Mouse (Mus musculus) forebrain, embryonic 15.5 days (tissue): ENCODE measurements around the gene Apbb2. TPM values are rescaled to one million over a fixed set of nuclear protein-coding genes. Genes with fewer than 3 reads are reported as not detected.

Source experiments
- ATAC-seq: fragments of 200-750 bp; cut with Nextera tagmentation; replicated peaks from 2 replicates; pipeline ENCODE4 v1.8.0; 2017; ENCODE audit warnings: mild to moderate bottlenecking, moderate TSS enrichment, moderate library complexity
- H3K27ac ChIP-seq: fragments of 300-500 bp; sonication (generic); replicated peaks from 2 replicates; pipeline ENCODE4 v1.5.1; 2015; ENCODE audit warnings: mild to moderate bottlenecking, inconsistent platforms
- H3K27me3 ChIP-seq: fragments of 300-500 bp; sonication (generic); 2 replicates; pipeline ENCODE4 v1.6.1; 2015; ENCODE audit warnings: inconsistent platforms
- H3K36me3 ChIP-seq: fragments of 300-500 bp; sonication (generic); 2 replicates; pipeline ENCODE4 v1.6.1; 2015; ENCODE audit warnings: mild to moderate bottlenecking, inconsistent platforms
- H3K4me1 ChIP-seq: fragments of 300-500 bp; sonication (generic); 2 replicates; pipeline ENCODE4 v1.6.1; 2015; ENCODE audit warnings: inconsistent platforms
- H3K4me2 ChIP-seq: fragments of 300-500 bp; sonication (generic); replicated peaks from 2 replicates; pipeline ENCODE4 v1.6.1; 2015; ENCODE audit warnings: mild to moderate bottlenecking, inconsistent platforms
- H3K4me3 ChIP-seq: fragments of 300-500 bp; sonication (generic); 2 replicates; pipeline ENCODE4 v1.5.1; 2015; ENCODE audit warnings: mild to moderate bottlenecking, inconsistent platforms
- H3K9ac ChIP-seq: fragments of 300-500 bp; sonication (generic); replicated peaks from 2 replicates; pipeline ENCODE4 v1.6.1; 2015; ENCODE audit warnings: mild to moderate bottlenecking, inconsistent platforms
- H3K9me3 ChIP-seq: fragments of 300-500 bp; sonication (generic); 2 replicates; pipeline ENCODE4 v1.6.1; 2016; ENCODE audit warnings: inconsistent platforms
- WGBS: fragments of 180-500 bp; shearing (Covaris S2); methylation state at CpG from one replicate; pipeline ENCODE4 v1.1.7; 2015; ENCODE audit warnings: mixed read lengths; 5-methylcytosine and 5-hydroxymethylcytosine counted together
- polyA plus RNA-seq: library from polyadenylated mRNA; unstranded; fragments of >200 nt; fragmentation: Nextera tagmentation; extraction: Ambion mirVana; gene quantifications from 2 replicates; pipeline ENCODE4 v1.2.1, GENCODE M21; 2015

Apbb2 gene
- polyA plus RNA-seq, 1 experiment from 2014 or later, result 85.8 TPM

DNA sequence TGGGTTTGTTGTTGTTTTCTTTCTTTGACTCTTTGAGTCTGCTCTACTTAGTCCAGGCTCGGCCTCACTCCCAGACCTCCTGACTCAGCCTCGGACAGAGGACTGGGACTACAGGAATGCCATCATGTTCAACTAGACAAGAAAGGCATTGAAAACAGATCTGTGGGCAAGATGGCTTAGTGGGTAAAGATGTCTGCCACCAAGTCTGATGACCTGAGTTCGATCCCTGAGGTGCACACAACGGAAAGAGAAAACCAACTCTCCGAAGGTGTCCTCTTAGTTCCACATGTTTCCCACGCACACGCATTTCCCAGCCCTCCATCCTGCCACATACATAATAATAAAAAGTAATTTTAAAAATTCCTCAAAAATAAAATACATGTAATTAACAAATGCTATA lies 106.1 kb downstream of the Apbb2 start:
- H3K9ac ChIP-seq, result no peak overlapping the region
- H3K4me2 ChIP-seq, result no peak overlapping the region
- no peaks in the 10 kb centered on the region for H3K9me3 ChIP-seq
- no peaks in the 10 kb centered on the region for H3K36me3 ChIP-seq
- 92% methylated on average over 7 of the region's 7 CpGs for WGBS
- ATAC-seq, result no peak
- no peak overlapping the region for H3K27ac ChIP-seq
- H3K4me3 ChIP-seq, result no peak overlapping the region
- H3K27me3 ChIP-seq, result no peaks in the 10 kb centered on the region
- H3K4me1 ChIP-seq, result no peaks in the 10 kb centered on the region

DNA sequence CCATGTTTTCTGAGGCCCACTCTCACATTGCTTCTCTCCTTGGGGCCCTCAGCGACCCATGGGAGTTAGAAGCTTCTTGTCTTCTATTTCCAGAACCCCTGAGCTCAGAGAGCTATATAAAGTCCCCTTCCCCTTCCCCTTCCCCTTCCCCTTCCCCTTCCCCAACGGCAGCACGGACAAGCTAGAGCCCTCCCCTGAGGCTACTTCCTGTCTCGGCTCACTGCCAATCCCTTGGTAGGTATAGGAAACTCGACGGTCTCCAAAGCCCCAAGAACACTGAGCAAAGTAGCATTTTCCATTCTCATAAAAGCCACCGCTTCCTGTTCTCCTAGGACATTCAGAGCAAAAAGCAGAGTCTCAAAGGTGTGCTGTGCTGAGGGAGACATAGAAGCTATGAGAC lies 107.9 kb downstream of the Apbb2 start:
- no peaks in the 10 kb centered on the region for H3K4me1 ChIP-seq
- no peak overlapping the region for H3K27ac ChIP-seq
- no peak for ATAC-seq
- H3K9me3 ChIP-seq, result no peaks in the 10 kb centered on the region
- H3K4me2 ChIP-seq, result no peak overlapping the region
- no peak overlapping the region for H3K4me3 ChIP-seq
- H3K27me3 ChIP-seq, result no peaks in the 10 kb centered on the region
- WGBS, result 95% methylated on average over 7 of the region's 7 CpGs
- no peaks in the 10 kb centered on the region for H3K36me3 ChIP-seq
- no peak overlapping the region for H3K9ac ChIP-seq

DNA sequence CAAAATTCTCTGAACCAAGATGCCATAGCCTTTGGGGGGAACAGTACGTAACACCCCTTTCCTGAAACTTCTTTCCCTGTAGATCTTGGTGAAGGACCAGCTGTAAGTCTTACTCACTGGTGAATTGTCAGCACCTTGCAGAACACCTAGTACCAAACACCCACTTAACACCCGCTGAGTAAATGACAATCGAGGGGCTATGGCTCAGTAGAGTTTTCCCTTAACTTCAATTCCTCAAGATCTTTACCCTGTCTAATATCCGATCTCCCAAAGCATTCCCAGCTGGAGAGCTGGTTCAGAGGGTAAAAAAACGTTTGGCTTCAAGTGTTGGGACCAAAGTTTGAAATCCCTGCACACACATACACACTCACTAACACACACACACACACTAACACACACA lies 109.4 kb downstream of the Apbb2 start:
- Histone ChIP-seq H3K4me3 (no peak overlapping the region), H3K9me3 (no peaks in the 10 kb centered on the region), H3K27me3 (no peaks in the 10 kb centered on the region), H3K27ac (no peak overlapping the region), H3K4me2 (no peak overlapping the region), H3K36me3 (no peaks in the 10 kb centered on the region), H3K9ac (no peak overlapping the region), H3K4me1 (no peaks in the 10 kb centered on the region)
- WGBS, result 89% methylated on average over 5 of the region's 5 CpGs
- ATAC-seq, result no peak

DNA sequence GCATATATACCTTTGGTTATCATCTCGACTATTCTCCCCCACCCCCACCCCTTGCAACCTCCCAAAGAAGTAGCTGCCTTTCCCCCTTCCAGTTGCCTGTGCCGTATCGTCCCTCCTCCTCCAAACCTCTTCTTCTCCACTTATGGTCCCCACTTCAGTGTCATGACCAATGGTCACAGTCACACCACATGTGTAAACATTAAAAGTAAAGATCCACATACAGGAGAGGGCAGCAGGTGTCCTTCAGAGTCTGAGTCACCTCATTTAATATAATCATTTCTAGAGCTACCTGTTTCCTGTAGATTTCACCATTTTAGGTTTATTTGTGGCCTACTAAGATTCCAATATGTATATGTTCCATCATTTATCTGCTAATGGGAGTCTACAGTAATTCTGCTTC lies 113.0 kb downstream of the Apbb2 start:
- Histone ChIP-seq H3K9me3 (no peaks in the 10 kb centered on the region), H3K27ac (no peak overlapping the region), H3K4me2 (no peak overlapping the region), H3K4me1 (no peaks in the 10 kb centered on the region), H3K36me3 (no peaks in the 10 kb centered on the region), H3K9ac (no peak overlapping the region), H3K27me3 (no peaks in the 10 kb centered on the region), H3K4me3 (no peak overlapping the region)
- no peak for ATAC-seq
- 88% methylated on average over 3 of the region's 3 CpGs for WGBS

DNA sequence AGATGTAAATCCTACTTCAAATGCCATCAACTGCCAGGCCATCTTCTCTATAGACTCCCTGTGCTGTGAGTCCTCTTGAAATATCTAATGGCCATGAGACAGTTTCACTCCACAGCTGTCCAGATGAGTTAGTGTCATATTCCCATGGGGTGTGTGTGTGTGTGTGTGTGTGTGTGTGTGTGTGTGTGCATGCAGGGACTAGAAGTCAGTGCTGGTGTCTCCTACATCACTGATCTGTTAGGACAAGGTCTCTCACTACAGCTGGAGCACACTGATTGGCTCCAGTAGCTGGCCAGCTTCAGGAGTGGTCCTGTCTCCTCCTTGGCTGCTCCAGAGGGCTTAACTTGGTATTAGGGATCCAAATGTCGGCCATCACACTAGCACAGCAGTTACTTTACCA lies 113.5 kb downstream of the Apbb2 start:
- WGBS, result 68% methylated on average over 1 of the region's 1 CpGs
- Histone ChIP-seq H3K4me1 (no peaks in the 10 kb centered on the region), H3K9ac (no peak overlapping the region), H3K9me3 (no peaks in the 10 kb centered on the region), H3K4me3 (no peak overlapping the region), H3K4me2 (no peak overlapping the region), H3K27ac (no peak overlapping the region), H3K27me3 (no peaks in the 10 kb centered on the region), H3K36me3 (no peaks in the 10 kb centered on the region)
- ATAC-seq, result no peak

DNA sequence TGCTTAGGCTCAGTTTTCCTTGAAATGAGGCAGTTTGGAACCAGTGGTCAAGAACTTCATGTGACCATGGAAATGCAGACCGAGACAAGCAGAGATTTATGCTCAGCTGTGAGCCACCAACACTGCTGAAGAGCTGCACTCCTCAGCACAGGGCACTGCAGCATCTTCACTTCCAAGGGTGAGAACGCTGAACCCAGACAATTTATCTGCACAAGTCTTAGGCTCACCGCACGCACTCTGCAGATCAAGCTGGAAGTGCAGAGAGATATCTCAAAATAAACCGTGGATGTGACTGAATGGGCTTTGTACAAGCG lies 114.2 kb downstream of the Apbb2 start:
- WGBS, result 75% methylated on average over 6 of the region's 6 CpGs
- H3K27ac ChIP-seq, result no peak overlapping the region
- no peak for ATAC-seq

DNA sequence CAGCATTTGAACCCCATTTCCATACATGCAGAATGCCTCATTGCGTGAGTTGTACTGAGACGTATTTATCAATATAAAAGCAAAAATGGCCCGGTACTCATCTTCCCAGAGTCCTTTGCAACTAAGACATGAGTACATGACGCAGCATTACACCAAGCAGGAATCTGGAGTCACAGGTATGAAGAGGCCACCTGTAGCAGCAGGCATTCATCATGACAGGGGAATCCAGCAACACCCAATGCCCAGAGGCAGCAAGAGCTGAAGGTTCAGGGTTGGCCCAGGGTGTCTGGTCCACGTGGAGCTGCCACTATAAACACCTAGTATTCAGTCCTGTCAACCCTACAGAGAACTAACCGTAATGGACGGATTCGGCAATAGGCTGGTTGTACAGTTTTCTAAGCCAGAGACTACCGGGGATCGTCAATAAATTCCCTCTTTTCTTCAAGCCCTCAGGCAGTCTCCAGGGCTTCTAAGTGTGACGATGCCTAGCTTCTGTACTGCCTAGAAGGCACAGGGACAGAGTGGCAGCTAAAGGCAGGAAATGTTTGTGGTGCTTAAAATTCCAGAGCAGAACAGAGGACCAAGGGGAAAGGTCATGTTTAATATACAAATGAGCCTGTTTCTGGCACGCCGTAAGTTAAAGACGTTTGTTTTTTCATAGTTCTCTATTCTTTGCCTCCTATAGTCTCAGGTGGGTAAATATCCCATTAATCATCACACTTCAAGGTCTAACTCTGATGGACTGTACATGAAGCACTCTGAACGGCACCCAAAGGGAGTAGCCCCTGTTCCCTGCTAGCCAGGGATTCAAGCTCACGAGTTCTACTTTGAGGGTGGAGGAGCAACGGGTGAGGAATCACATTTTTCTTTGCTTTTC lies 114.8 kb downstream of the Apbb2 start:
- no peak overlapping the region for H3K4me3 ChIP-seq
- H3K27ac ChIP-seq, result no peak overlapping the region
- no peak for ATAC-seq
- 75% methylated on average over 17 of the region's 17 CpGs for WGBS
- H3K4me1 ChIP-seq, result no peaks in the 10 kb centered on the region
- no peak overlapping the region for H3K4me2 ChIP-seq
- no peaks in the 10 kb centered on the region for H3K27me3 ChIP-seq
- H3K9me3 ChIP-seq, result no peaks in the 10 kb centered on the region
- no peaks in the 10 kb centered on the region for H3K36me3 ChIP-seq
- H3K9ac ChIP-seq, result no peak overlapping the region

More for the DNA sequence above, 114.2 kb downstream of the Apbb2 start:
- Histone ChIP-seq H3K4me3 (no peak overlapping the region), H3K36me3 (no peaks in the 10 kb centered on the region), H3K9ac (no peak overlapping the region), H3K4me2 (no peak overlapping the region), H3K9me3 (no peaks in the 10 kb centered on the region), H3K4me1 (no peaks in the 10 kb centered on the region), H3K27me3 (no peaks in the 10 kb centered on the region)

DNA sequence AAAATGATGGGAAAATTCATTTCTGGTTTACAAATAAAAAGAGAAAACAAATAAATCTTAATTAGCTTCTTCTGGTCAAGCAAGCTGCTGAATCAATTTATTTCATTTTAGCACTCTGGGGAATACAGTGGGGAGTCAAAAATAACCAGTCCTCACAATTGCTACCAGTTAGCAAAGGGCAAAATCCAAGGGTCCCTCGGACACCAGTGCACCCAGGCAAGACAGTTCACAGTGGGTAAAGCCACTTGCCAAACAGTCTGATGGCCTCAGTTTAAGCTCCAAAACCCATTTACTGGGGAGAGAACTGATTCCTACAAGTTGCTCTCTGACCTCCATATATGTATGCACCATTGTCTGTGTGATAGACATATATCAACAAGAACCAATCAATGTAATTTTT lies 115.6 kb downstream of the Apbb2 start:
- H3K27me3 ChIP-seq, result no peaks in the 10 kb centered on the region
- whole genome bisulfite sequencing, result 94% methylated on average over 1 of the region's 1 CpGs
- no peaks in the 10 kb centered on the region for H3K4me1 ChIP-seq
- H3K36me3 ChIP-seq, result no peaks in the 10 kb centered on the region
- H3K27ac ChIP-seq, result no peak overlapping the region
- H3K9me3 ChIP-seq, result no peaks in the 10 kb centered on the region
- no peak overlapping the region for H3K4me3 ChIP-seq
- H3K9ac ChIP-seq, result no peak overlapping the region
- H3K4me2 ChIP-seq, result no peak overlapping the region
- no peak for ATAC-seq

DNA sequence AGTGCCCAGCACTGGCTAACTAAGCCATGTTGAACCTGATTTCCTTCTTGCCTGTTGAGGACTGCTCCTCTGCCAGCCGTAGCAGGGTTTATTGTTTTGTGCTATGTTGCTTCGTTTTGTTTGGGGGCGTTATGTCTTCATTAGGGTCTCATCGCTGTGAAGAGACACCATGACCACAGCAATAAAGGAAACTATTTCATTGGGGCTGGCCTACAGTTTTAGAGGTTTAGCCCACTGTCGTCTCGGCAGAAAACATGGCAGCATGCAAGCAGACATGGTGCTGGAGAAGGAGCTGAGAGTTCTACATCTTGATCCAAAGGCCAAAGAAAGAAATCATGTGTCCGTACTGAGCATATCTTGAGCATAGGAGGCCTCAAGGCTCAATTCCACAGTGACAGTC lies 119.0 kb downstream of the Apbb2 start:
- WGBS, result 96% methylated on average over 7 of the region's 7 CpGs
- ATAC-seq, result no peak
- no peak overlapping the region for H3K9ac ChIP-seq
- no peak overlapping the region for H3K27ac ChIP-seq
- no peaks in the 10 kb centered on the region for H3K36me3 ChIP-seq
- no peaks in the 10 kb centered on the region for H3K27me3 ChIP-seq
- no peaks in the 10 kb centered on the region for H3K4me1 ChIP-seq
- no peaks in the 10 kb centered on the region for H3K9me3 ChIP-seq
- no peak overlapping the region for H3K4me2 ChIP-seq
- no peak overlapping the region for H3K4me3 ChIP-seq

DNA sequence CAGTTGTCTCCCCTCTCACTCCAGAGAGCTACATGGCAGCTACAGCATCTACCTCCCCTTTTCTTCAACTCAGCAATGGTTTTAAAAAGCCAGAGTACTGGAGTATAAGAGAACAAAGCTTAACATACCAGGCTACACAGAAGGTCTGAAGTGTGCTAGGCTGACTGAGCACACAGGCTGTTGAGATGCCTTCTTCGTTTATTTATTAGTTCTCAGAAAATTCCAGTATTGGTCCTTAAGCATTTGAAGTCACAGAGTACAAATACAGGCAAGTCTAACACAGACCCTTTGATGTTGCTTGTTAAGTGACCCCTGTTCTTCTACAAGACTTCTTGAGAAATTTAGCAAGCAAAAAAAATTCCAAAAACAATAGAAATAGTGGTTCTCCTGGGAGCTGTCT lies 120.4 kb downstream of the Apbb2 start:
- 85% methylated on average over 1 of the region's 1 CpGs for WGBS

DNA sequence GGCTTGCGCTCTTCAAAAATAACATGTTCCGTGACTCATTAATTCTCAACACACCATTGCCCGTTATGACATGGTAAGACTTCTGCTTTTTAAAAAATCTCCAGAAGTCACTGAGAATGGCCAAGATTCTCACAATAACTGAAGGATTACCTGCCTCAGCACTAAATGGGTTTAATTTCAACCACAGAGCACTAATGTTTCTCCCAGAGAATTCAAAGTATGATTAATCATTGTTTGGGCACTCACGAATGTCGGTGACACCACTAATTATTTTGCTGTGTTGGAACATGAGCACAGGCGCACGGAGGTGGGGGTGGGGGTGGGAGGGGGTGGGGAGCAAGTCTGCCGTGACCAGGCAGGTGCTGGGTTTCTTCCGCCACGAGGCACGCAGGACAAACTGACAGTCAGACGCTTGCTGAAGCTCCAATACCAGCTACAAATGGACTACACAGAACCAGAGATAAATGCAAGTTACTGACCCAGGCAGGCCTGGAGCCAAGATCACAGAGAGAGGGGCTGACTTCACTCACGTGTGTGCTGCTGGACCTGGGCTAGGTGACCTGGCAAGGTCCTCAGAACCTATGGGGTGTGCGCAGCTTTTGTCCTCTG lies 121.0 kb downstream of the Apbb2 start:
- Histone ChIP-seq H3K9me3 (no peaks in the 10 kb centered on the region), H3K9ac (no peak overlapping the region), H3K4me2 (no peak overlapping the region), H3K4me1 (peaks cover 4% of the 10 kb centered on the region), H3K36me3 (no peaks in the 10 kb centered on the region), H3K27ac (no peak overlapping the region), H3K4me3 (no peak overlapping the region), H3K27me3 (no peaks in the 10 kb centered on the region)
- 60% methylated on average over 14 of the region's 14 CpGs for WGBS
- no peak for ATAC-seq

More for the DNA sequence above, 120.4 kb downstream of the Apbb2 start:
- Histone ChIP-seq H3K27me3 (no peaks in the 10 kb centered on the region), H3K9ac (no peak overlapping the region), H3K4me3 (no peak overlapping the region), H3K27ac (no peak overlapping the region), H3K9me3 (no peaks in the 10 kb centered on the region), H3K36me3 (no peaks in the 10 kb centered on the region), H3K4me1 (no peaks in the 10 kb centered on the region), H3K4me2 (no peak overlapping the region)
- no peak for ATAC-seq

DNA sequence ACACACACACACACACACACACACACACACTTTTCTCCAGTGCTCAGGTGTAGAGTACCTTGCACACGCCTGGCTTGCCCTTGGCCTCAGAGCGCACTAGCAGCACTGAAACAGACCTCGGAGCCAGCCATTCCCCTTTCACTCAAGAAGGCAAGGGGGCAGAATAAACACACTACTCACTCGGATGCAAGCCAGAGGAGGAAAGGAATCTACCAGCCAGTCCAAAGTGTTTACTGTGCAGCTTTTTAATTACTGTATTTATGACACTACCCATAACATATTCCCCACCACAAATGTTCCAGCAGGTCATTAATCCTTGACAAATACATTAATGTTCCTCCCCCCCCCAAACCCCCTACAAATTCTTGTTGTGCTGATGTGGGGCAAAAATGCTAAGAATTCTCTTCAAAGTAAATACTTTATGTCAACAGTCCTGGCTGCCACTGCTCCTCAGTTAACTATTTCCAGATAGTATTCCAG lies 121.7 kb downstream of the Apbb2 start:
- Histone ChIP-seq H3K4me3 (no peak overlapping the region), H3K27ac (no peak overlapping the region), H3K27me3 (no peaks in the 10 kb centered on the region), H3K9me3 (no peaks in the 10 kb centered on the region), H3K4me1 (peaks cover 10% of the 10 kb centered on the region), H3K4me2 (no peak overlapping the region), H3K36me3 (no peaks in the 10 kb centered on the region), H3K9ac (no peak overlapping the region)
- no peak for ATAC-seq
- 74% methylated on average over 4 of the region's 4 CpGs for WGBS

DNA sequence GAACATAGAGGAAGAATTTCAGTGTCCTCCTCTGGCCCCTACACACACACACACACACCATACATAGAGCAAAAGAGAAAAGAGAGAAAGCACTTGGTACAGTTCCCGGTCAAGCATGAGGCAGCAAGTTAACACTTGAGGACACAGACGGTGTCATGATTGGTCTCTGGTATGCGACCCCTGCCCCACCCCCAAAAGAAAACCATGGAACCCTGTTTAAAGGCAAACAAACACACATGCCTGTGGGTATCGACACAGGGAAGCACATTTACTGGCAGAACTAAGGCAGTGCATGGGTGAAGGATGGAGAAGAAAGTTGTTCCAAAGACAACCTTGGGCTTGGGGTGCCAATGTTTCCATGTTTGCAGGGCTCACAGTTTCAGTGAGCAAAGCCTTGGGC lies 123.9 kb downstream of the Apbb2 start:
- H3K36me3 ChIP-seq, result no peaks in the 10 kb centered on the region
- H3K4me1 ChIP-seq, result peaks cover 12% of the 10 kb centered on the region
- no peak for ATAC-seq

More for the DNA sequence above, 123.9 kb downstream of the Apbb2 start:
- Histone ChIP-seq H3K27ac (no peak overlapping the region), H3K4me3 (no peak overlapping the region), H3K9ac (no peak overlapping the region), H3K9me3 (no peaks in the 10 kb centered on the region), H3K27me3 (no peaks in the 10 kb centered on the region), H3K4me2 (no peak overlapping the region)
- 74% methylated on average over 4 of the region's 4 CpGs for WGBS
